Mouse (Mus musculus) heart, adult 18-20 months (tissue): ENCODE measurements at regions not wholly inside any gene's neighbourhood (a gene's known extent, or its start where the extent isn't known, plus 50 kb on each side); places are given as distances from the start of the nearest gene placed in this dataset.

Experiments used
- DNase-seq, 2 experiments: peaks; one replicate each; pipeline ENCODE4 v3.0.0; 2021 to 2022; ENCODE audit warnings: mixed read lengths in 1 of 2

GRCm38 (mm10) chr16:51910046-51910445, 121.0 kb upstream of the Cblb start:
- DNase-seq, result no peak

- no peak for DNase-seq
Observed at GRCm38 (mm10) chr16:51911109-51911765, 119.8 kb upstream of the Cblb start.

GRCm38 (mm10) chr16:51915034-51915928, 115.7 kb upstream of the Cblb start:
- no peak for DNase-seq

GRCm38 (mm10) chr16:51915929-51916308, 115.1 kb upstream of the Cblb start:
- DNase-seq, result no peak

- DNase-seq, result no peak
Observed at GRCm38 (mm10) chr16:51916337-51916736, 114.7 kb upstream of the Cblb start.

- DNase-seq, result no peak
Observed at GRCm38 (mm10) chr16:51916820-51917219, 114.2 kb upstream of the Cblb start.

GRCm38 (mm10) chr16:51917540-51917939, 113.5 kb upstream of the Cblb start:
- no peak for DNase-seq

- peak; percentile 11 to 12 for DNase-seq
Observed at GRCm38 (mm10) chr16:51921025-51921424, 110.0 kb upstream of the Cblb start.

- no peak for DNase-seq
Observed at GRCm38 (mm10) chr16:51922589-51922988, 108.4 kb upstream of the Cblb start.

GRCm38 (mm10) chr16:51925639-51926038, 105.4 kb upstream of the Cblb start:
- no peak for DNase-seq

- no peak for DNase-seq
Observed at GRCm38 (mm10) chr16:51933122-51933521, 97.9 kb upstream of the Cblb start.

GRCm38 (mm10) chr16:51933965-51934364, 97.1 kb upstream of the Cblb start:
- no peak for DNase-seq

- no peak for DNase-seq
Observed at GRCm38 (mm10) chr16:51937298-51937697, 93.7 kb upstream of the Cblb start.

GRCm38 (mm10) chr16:51939061-51939460, 92.0 kb upstream of the Cblb start:
- no peak for DNase-seq

- DNase-seq, result no peak
Observed at GRCm38 (mm10) chr16:51940574-51940973, 90.5 kb upstream of the Cblb start.

- DNase-seq, result no peak
Observed at GRCm38 (mm10) chr16:51942431-51943130, 88.4 kb upstream of the Cblb start.

GRCm38 (mm10) chr16:51967051-51967845, 63.8 kb upstream of the Cblb start:
- DNase-seq, result no peak
